9 mouse cellular contexts compared by ENCODE assay signal in the genomic region with DNA sequence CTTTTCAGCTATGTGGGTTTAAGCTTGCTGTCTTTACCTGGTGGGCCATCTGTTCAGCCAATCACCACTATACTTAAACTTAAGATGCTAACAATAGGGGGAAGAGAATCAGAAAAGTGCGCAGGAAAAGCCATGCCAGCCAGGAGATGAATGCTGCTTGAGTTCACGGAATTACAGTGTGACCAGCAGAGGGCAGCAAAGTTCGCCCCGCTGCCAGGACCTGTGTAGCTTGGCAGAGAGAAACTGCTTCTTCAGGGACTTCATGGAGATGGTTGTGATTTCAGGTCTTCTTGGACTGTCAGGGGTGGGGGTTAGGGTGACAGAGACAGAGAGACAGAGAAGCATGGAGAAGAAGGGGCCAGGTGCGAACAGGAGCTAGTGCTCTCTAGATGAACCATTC.
DNase-seq lines count a peak whose midpoint lies in the region; ATAC-seq and TF ChIP-seq lines count a peak whose summit lies in the region.
"Had no signal": no experiment of that assay in that cellular context is flagged by ENCODE, and none has a peak within 500 bp of the region (broad histone marks: within the 10 kb centered on the region; RNA-seq: fewer than 3 reads in every experiment).

No protein-coding gene starts in this region.

- no peaks in the 10 kb centered on the region for H3K27me3 ChIP-seq in hindbrain, postnatal 0 days (ENCODE audit: insufficient read depth, low read length)

- WGBS in hindbrain, postnatal 0 days, result 8% methylated on average over 5 of the region's 5 CpGs

- no peak overlapping the region for H3K9ac ChIP-seq in hindbrain, postnatal 0 days (replicated peaks; ENCODE audit: low read length)

- no peaks in the 10 kb centered on the region for H3K9me3 ChIP-seq in hindbrain, postnatal 0 days (ENCODE audit: low read length)

- DNase-seq in T-cell, adult 2 months (ENCODE audit: low spot score), result peak; percentile 35
- peak; percentile 55 for DNase-seq in cerebellum, adult 9-10 months
- peak; percentile 52 to 81 for DNase-seq in frontal cortex, postnatal 25 days (ENCODE audit: low spot score in 2 of 2)
- peak; percentile 89 for DNase-seq in hindbrain, postnatal 0 days (ENCODE audit: low spot score)
- peak; percentile 68 to 72 for DNase-seq in layer of hippocampus, postnatal 36 days
- peak; percentile 69 to 75 for DNase-seq in right cerebral cortex, postnatal 36 days (ENCODE audit: low spot score in 2 of 2)

- no peak overlapping the region for H3K27ac ChIP-seq in hindbrain, postnatal 0 days

- no peak overlapping the region for H3K4me2 ChIP-seq in hindbrain, postnatal 0 days (ENCODE audit: low read depth, low read length)

- H3K4me1 ChIP-seq in hindbrain, postnatal 0 days (ENCODE audit: insufficient read depth, low read length), result no peaks in the 10 kb centered on the region

- H3K36me3 ChIP-seq in hindbrain, postnatal 0 days (ENCODE audit: insufficient read depth, low read length), result no peaks in the 10 kb centered on the region

- H3K4me3 ChIP-seq in hindbrain, postnatal 0 days (ENCODE audit: low read length), result no peak overlapping the region
- H3K4me3 ChIP-seq: myocyte had no signal

- ATAC-seq in hindbrain, postnatal 0 days, result peak; percentile 84
- ATAC-seq in megakaryocyte-erythroid progenitor cell, adult 5-6 weeks (replicated peaks; ENCODE audit: low FRiP score, low TSS enrichment, poor library complexity, severe bottlenecking), result peak; percentile 87
- no peak for ATAC-seq in activated CD4-positive, CD25-positive, alpha-beta regulatory T cell, adult 4 months

- TF ChIP-seq CTCF in hindbrain, postnatal 0 days (IDR thresholded peaks at IDR 0.05; ENCODE audit: low read depth), result peak; percentile 97

Comparison
In these comparisons a context has a peak if more than half of its experiments do, and no peak if none do; other contexts are left out.
1. DNase-seq: peak in every context shown above with its lines; median percentile 89 in hindbrain, postnatal 0 days; 72 in right cerebral cortex, postnatal 36 days; 70 in layer of hippocampus, postnatal 36 days; 66 in frontal cortex, postnatal 25 days; 55 in cerebellum, adult 9-10 months; 35 in T-cell, adult 2 months.